In genomic region chr2:21091058-21091971, GRCm38 (mm10) we compare ENCODE assay signal across 8 mouse cellular contexts.
A peak's percentile ranks its signal among the peaks of the same experiment; 100 is the strongest.
DNase-seq lines count a peak whose midpoint lies in the region; TF ChIP-seq lines count a peak whose summit lies in the region.

No protein-coding gene starts in this region.

- no peaks in the 10 kb centered on the region for H3K79me2 ChIP-seq in liver, adult 2 months (ENCODE audit: control insufficient read depth, insufficient read depth, low read length)

- 54% methylated on average over 4 of the region's 4 CpGs for WGBS in liver, adult 2 months
- 7% methylated on average over 4 of the region's 4 CpGs for WGBS in cerebellum, adult 2 months

- H3K27me3 ChIP-seq in liver, adult 2 months (ENCODE audit: control insufficient read depth, insufficient read depth, low read length): no peaks in the 10 kb centered on the region
- no peaks in the 10 kb centered on the region for H3K27me3 ChIP-seq in cerebellum, adult 2 months (ENCODE audit: control insufficient read depth, insufficient read depth, low read length)

- no peaks in the 10 kb centered on the region for H3K4me1 ChIP-seq in liver, adult 2 months (ENCODE audit: control insufficient read depth, insufficient read depth, low read length)
- peaks cover 14% of the 10 kb centered on the region; the same call in 1 of the 2 replicates for H3K4me1 ChIP-seq in cerebellum, adult 2 months (ENCODE audit: control insufficient read depth, insufficient read depth, low read length)

- DNase-seq in liver, adult 2 months (ENCODE audit: extremely low read depth, low read depth, low spot score): peak; percentile 10
- DNase-seq in liver: no peak
- peak; percentile 86 to 96 for DNase-seq in cerebellum, adult 2 months
- peak; percentile 42 for DNase-seq in kidney, adult 11 months
- peak; percentile 22 to 49 for DNase-seq in left cerebral cortex, adult 2 months (ENCODE audit: extremely low spot score in 1 of 2, low spot score in 2 of 2)
- no peak for DNase-seq in spleen, adult 18-20 months
- no peak for DNase-seq in urinary bladder, postnatal 4 days (ENCODE audit: low spot score in 2 of 2)
- no peak for DNase-seq in gastrocnemius, postnatal 14 days

- no peaks in the 10 kb centered on the region for H3K36me3 ChIP-seq in liver, adult 2 months (ENCODE audit: control insufficient read depth, insufficient read depth, low read length)

- no peak for TF ChIP-seq POLR2A in liver, adult 2 months (IDR thresholded peaks at IDR 0.05; ENCODE audit: extremely low read depth, insufficient read depth, low read length)
- no peak for TF ChIP-seq POLR2A in cerebellum, adult 2 months (IDR thresholded peaks at IDR 0.05; ENCODE audit: borderline replicate concordance, insufficient read depth, low read length)

- H3K27ac ChIP-seq in liver, adult 2 months (replicated peaks; ENCODE audit: insufficient read depth, low read depth, low read length): no peak overlapping the region
- peak overlapping the region; percentile 53 for H3K27ac ChIP-seq in cerebellum, adult 2 months (ENCODE audit: insufficient read depth, low read length)
- peak overlapping the region; percentile 1; the same call in 1 of the 2 replicates for H3K27ac ChIP-seq in left cerebral cortex, adult 2 months

- intact Hi-C loops in left cerebral cortex, adult 2 months (cut with DNase I): loop anchor here (1.0 to 5.0 kb wide), 2 partner anchors 36 to 124 kb away; partner anchors contain the start of gene Arhgap21
- intact Hi-C loops in gastrocnemius, postnatal 14 days (cut with DNase I; ENCODE audit: low total_unique reads): no loop called here

- no peak for TF ChIP-seq CTCF in liver, adult 2 months (IDR thresholded peaks at IDR 0.05; ENCODE audit: low read depth, low read length)
- TF ChIP-seq CTCF in cerebellum, adult 2 months (IDR thresholded peaks at IDR 0.05; ENCODE audit: borderline replicate concordance, insufficient read depth, low read depth, low read length): no peak
- no peak for TF ChIP-seq CTCF in left cerebral cortex, adult 2 months (IDR thresholded peaks at IDR 0.05)

- no peak overlapping the region for H3K9ac ChIP-seq in liver, adult 2 months (ENCODE audit: low read depth, low read length)

- H3K4me3 ChIP-seq in liver, adult 2 months (ENCODE audit: insufficient read depth, low read depth, low read length): no peak overlapping the region
- no peak overlapping the region for H3K4me3 ChIP-seq in cerebellum, adult 2 months (replicated peaks; ENCODE audit: insufficient read depth, low read depth, low read length)
- no peak overlapping the region for H3K4me3 ChIP-seq in left cerebral cortex, adult 2 months

Comparison
In these comparisons a context has a peak if more than half of its experiments do, and no peak if none do; other contexts are left out.
1. DNase-seq: peak in liver, adult 2 months (single experiment), cerebellum, adult 2 months (2 of 2), kidney, adult 11 months (single experiment) and left cerebral cortex, adult 2 months (2 of 2); none in liver (single experiment), spleen, adult 18-20 months (0 of 2), urinary bladder, postnatal 4 days (0 of 2) and gastrocnemius, postnatal 14 days (single experiment).